Mouse (Mus musculus): ENCODE measurements around the gene Igsf9.

Gene Igsf9

DNA sequence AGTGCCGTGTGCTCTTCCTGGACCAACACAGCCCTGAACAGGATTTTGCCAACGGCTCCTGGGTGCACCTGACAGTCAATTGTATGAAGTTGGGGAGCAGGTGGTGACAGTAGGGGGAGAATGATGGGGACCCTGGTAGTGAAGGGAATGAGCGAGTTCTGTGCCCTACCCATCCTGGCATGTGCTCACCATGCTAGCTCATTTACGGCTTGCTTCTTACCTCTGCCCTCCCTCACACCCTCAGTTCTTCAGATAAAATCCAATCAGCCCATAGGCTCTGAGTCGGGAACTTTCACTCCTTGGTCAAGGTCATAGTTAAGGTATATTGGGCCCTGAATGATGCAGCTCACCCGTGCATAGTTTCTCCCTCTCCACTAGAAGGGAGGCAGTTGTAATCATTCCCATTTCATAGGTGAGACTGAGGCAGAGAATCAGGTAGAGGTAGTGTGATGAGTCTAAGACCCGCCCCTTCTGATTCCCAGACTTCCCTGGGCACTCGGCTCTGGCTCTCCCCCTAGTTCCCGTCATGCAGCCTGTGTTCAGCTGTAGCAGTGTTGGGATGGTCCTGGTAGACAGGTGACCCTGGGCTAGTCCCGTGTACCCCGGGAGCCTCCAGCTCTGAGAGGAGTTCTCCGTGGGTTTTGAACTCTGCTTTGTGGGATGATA, 8.1 kb downstream of the Igsf9 start:
- peak; percentile 18 for ATAC-seq (ENCODE audit: insufficient number of reproducible peaks, low FRiP score, low TSS enrichment)

DNA sequence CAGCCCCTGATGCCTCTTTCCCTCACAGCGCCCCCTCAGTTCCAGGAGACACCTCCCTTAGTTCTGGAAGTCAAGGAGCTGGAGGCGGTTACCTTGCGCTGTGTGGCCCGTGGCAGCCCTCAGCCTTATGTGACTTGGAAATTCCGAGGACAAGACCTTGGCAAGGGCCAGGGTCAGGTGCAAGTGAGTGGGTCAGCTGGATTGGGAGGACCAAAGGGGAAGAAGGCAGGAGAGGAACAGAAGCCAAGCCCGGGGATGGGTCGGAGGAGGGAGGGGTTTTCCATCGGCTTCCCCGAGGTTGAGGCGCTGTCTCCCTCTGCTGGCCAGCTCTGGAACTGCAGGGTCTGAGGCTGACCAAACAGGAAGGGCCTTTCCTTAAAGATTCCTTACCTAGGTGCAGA, 8.7 kb downstream of the Igsf9 start:
- ATAC-seq (ENCODE audit: insufficient number of reproducible peaks, low FRiP score, low TSS enrichment) = peak; percentile 68

DNA sequence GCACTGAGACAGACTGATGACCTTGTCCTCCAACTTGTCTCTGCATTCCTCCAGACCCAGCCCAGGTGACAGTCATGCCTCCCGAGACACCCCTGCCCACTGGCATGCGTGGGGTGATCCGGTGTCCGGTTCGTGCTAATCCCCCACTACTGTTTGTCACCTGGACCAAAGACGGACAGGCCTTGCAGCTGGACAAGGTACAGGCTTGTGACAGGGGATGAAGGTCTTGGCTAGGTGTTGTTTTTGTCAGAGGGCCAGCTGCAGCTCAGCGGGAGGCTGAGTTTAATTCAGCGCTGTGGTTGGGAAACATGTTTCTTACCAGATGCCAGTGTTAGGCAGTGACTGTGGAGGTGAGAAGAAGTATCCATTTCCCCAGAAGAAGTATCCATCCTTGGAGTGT, 10.5 kb downstream of the Igsf9 start:
- no peak for ATAC-seq (ENCODE audit: insufficient number of reproducible peaks, low FRiP score, low TSS enrichment)

DNA sequence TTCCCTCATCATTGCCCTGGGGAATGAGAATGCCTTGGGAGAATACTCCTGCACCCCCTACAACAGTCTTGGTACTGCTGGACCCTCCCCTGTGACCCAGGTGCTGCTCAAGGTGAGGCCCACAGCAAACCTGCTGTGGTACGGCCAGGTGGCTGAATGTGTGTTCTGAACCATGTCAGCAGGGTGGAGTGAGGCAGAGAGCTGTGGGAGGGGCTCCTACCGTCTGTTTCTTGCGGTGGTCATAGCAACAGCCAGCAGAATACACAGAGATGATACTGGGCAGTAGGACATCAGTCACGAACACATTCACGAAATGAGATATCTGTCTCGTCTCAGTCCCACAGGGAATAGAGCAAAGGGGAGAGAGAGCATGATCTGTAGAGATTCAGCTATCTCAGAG, 11.9 kb downstream of the Igsf9 start:
- ATAC-seq (ENCODE audit: insufficient number of reproducible peaks, low FRiP score, low TSS enrichment) = no peak

DNA sequence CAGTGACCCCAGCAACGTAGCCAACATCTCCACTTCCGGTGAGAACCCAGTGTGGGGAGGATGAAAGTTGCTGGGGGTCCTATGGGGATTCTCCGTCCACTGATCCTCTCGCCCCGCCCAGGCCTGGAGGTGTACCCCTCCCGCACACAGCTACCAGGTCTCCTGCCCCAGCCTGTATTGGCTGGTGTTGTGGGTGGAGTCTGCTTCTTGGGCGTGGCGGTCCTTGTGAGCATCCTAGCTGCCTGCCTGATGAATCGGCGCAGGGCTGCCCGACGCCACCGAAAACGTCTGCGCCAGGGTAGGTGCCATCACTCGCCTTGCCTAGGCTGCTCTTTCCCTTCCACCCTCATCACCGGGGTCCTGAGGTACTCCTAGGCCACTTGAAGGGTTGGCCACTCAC, 14.4 kb downstream of the Igsf9 start:
- ATAC-seq (ENCODE audit: insufficient number of reproducible peaks, low FRiP score, low TSS enrichment) = no peak

DNA sequence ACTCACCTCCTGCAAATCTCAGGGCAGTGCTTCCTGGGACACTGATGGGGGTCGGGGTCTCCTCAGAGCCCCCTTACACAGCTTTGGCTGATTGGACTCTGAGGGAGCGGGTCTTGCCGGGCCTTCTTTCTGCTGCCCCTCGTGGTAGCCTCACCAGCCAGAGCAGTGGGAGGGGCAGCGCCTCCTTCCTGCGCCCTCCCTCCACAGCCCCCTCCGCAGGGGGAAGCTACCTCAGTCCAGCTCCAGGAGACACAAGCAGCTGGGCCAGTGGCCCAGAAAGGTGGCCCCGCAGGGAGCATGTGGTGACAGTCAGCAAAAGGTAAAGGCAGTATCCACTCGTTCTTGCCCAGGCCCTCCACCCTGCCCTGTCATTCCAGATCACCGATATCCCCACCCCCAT, 15.8 kb downstream of the Igsf9 start:
- ATAC-seq (ENCODE audit: insufficient number of reproducible peaks, low FRiP score, low TSS enrichment) = no peak

DNA sequence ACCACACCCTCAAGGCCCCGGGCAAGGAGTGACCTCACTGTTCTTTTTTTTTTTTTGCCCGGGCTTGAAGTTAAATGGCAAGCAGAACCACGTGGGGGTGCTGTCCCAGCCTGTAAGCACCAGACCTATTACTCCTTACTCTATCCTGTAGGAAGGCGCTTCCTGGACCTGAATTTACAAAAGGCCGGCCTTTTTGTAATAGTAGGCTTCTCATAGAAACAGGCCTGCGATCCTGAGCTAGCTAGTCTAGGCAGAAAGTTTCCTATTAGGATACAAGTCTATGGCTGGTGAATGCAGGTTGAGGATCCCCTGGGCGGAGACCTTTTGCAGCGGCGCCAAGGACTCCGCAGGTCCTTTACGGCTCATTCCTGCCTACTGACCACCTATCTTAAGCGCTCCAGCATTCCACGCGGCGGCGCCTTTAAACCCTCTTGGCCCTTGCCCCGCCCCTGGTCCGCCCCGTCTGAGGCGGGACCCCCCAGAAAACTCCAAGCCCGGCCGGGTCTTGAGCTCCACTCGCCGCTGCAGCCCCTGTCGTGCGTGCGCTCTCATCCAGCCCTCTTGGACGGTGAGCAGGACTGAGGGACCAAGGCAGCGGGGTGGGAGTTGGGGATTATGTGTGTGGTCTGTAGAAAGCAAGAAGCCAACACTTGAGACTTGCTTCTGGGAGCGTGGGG, 18.3 kb downstream of the Igsf9 start, which contains the start of gene Tagln2:
Gene Tagln2, plus strand, starts transcription at position 283 of the 677 bp plus-strand sequence.
- no peak for ATAC-seq (ENCODE audit: insufficient number of reproducible peaks, low FRiP score, low TSS enrichment)

DNA sequence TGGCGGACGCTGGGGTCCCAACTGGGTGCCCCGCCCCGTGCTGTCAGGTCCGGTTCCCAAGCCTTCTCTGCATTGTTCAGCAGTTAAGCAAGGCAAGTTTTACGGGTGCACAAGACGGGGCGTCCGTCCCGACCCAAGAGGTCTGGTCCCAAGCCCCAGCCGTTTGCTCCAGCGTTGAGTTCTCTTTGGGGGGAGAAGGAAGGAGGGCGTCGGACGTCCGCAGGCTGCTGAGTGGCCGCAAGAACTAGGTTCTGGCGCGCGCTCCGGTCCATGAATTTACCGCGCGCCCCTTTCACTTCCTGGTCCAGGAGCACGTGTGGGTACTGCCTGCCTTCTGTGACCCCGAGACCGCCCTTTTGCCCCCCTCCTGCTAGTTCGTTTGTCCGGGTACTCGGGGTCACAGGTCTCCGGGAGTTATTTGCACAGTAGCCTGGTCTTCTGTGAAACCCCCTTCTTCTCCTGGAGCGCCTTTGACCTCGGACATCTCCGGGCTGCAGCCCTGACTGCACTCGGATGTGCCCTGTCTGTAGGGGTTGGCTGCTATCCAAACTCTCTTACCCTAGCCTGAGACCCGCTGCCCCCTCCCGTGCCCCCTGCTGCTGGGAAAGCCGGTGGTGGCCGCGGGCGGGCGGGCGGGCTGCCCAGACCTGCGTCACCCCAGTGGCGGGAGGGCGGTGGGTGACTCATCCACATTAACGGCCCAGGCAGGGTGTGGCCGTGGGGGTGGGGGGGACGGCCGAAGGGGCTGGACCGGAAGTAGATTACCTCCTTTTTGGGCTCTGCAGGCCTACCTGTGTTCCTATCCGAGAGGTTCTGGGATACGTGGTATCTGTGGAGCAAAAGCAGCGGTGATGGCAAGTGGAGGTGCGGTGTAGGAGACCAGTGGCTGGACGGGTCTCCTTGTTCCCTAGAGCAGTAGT, 19.1 kb downstream of the Igsf9 start:
- no peak for ATAC-seq (ENCODE audit: insufficient number of reproducible peaks, low FRiP score, low TSS enrichment)

DNA sequence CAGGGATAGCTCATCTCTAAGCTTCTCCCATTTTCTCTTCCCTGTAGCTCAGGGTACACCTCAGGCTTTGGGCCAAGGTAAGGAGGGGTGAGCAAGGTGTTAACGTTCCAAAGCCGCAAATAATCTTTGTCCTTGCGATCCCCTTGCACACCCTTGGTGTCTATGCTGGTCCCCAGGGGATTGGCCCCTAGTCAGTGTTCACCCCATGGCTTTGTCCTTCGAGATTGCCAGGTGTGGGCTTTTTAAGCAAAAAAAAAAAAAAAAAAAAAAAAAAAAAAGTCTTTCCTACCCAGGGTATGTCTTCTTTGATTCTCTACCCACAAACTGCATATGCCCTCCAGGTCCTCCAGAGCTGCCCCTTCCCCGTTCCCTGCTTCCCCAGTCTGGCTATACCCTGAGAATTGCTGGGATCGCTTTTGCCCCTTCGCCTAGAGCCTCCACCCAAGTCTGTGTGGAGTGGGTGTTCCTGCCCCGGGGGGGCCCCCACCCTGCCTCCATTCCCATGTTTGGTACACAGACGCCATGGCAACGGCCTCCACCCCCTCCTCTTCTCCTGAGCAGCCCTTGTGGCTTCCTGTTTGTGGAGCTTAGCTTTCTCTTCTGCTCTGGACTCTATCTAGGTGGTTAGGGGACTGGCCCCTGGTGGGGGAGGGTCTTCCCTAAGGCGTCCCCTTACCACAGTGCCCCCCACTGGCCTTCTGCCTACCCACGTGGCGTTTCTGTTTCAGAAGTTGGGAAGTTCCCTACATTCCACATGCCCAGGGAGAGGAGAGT, 20.0 kb downstream of the Igsf9 start:
- no peak for ATAC-seq (ENCODE audit: insufficient number of reproducible peaks, low FRiP score, low TSS enrichment)

DNA sequence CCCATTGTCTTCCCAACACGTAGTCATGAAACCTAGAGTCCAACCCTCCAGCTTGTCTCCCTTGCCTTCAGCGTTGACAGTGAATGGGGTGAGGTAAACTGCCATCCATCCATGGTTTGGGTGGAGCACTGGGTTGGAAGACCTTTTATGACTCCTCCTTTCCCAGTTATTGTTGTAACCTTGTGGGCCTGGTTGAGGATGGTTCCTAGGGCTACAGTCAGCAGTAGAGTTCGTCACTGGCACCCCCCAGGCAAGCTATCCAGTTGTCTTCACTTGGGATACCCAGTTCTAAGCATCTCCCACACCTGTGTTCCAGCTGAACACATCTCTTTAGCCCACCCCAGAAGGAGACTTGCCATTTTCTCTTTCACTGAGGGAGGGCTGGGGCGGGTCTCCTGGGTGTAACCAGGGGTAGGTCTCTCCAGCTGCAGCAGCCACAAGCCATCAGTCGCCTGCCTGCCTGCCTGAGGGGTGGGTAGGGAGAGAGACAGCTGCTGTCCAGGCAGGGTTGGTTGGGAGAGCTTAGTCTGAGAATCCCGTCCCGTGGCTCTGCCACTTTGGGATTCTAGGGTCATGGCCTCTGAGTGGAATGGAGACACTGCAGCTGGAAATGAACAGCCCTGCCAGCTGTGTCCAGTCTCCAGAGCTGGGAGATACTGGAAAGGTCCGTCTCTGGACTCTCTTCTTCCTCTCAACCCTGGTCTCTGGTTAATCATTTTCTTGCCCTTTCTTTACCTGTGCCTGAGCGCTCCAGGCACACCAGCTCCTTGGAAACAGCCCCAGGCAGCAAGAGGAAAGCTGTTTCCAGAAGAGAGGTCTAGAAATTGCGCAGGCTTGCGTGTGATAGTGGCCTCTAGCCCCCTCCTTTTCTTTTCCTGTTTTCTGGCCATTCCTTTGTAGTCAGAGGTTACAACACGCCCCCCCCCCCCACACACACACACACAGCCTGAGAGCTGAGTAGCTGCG, 20.8 kb downstream of the Igsf9 start:
- no peak for ATAC-seq (ENCODE audit: insufficient number of reproducible peaks, low FRiP score, low TSS enrichment)

DNA sequence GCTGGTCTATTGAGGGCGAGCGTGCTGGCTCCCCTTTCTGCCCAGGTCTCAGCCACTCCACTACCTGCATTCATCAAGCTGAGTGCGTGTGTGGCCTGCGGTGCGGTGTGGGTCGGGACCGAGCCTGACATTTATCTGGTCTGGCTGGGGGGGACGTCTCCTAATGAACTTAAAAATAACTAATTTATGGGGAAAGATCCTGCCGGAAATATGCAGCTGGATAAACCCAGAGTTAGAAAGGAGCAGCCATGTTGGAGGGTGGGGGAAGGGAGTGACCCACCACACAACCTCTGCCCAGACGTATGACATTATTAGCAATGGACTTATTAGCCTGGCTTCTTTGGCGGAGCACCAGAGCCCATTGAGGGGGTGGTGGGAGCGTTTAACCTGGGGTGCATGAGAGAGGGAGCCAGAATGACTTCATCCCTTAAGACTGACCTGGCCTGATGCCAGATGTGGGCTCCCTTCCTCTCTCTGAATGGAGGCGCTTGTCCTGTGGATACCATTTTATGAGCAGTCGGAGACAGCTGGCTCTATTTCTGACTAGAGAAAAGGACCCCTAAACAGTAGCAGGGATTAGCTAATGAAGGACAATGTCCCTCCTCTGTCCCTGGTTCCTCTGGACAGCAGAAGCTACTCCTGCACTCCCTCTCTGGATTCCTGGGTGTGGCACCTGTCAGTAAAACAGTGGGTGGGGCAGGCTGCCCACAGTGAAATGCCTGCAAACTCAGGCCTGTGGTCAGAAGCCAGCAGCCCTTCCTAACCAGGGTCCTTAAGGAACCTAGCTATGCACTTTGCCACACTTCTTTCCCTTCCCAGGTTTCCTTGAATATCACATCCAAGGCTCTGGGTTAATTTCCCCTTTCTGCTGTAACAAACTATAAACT, 21.8 kb downstream of the Igsf9 start:
- no peak for ATAC-seq (ENCODE audit: insufficient number of reproducible peaks, low FRiP score, low TSS enrichment)

DNA sequence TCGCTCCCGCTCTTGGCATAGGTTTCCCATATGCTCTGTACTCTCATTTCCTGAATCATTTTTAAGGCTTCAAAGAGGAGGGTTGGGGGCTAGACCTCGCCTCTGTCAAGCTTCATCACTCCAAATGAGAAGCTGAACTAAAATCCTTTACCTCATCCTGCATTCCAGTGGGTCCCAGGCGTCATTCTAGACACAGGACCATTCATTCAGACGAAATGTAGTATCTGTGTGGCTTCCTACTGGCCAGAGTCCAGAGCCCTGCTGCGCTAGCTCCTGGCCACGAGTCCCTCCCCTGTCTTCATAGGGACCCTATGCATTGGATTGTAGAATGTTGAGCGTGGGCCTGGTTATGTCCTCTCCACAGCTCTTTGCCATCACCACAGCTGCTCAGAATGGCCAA, 23.2 kb downstream of the Igsf9 start:
- ATAC-seq (ENCODE audit: insufficient number of reproducible peaks, low FRiP score, low TSS enrichment) = no peak

DNA sequence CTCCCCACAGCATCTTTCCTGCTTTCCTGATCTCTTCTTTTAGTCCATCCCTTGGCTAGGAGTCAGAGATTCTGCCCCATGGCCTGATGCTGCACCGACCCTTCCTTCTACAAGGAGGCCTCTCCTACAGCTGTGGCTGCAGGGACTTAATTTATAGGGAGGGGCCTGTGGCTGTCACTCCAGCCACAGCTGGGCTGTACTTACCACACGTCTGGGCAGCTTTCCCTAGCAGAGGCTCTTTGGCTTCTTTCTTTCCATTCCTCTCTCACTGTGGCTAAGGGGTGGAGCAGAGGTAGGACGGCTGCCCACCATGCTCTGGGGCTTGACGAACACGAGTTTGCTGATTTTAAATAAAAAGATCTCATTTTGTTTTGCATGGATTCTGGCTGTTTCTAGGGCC, 25.4 kb downstream of the Igsf9 start:
- no peak for ATAC-seq (ENCODE audit: insufficient number of reproducible peaks, low FRiP score, low TSS enrichment)

DNA sequence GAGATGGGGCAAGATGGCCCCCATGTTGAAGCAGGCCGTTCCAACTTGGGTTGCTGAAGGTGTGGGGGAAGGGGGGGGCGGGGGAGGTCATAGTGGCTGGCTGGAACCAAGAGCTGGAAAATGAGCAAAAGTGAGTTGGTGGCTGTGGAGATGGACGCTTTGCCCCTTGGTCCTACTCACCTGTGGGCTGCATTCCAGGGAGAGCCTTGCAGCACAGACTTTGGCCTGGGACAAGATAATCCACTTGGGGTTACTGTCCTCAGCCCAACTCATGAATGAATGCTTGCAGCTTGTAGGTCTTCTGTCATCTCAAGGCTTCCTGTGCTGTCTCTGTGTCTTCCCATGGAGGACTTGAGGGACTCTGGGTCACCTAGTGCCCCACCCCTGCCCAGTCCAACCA, 26.1 kb downstream of the Igsf9 start:
- no peak for ATAC-seq (ENCODE audit: insufficient number of reproducible peaks, low FRiP score, low TSS enrichment)

DNA sequence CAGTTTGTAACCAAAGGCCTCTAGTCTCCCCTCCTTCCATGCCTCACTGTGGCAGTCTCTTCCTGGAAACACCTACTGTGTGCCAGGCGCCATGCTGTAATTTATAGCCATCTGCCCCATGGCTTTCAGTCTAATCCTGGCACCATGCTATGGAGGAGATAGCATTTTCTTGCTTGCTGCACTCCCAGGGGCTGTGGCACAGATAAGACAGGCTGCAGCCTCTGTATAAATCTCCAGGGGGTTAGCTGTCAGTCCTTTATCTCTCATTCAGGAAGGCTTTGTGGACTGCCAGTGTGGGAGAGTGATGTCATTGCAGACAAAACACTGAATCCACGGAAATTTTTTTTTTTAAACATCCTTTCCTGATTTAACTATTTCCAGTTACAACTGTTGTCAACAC, 26.6 kb downstream of the Igsf9 start:
- ATAC-seq (ENCODE audit: insufficient number of reproducible peaks, low FRiP score, low TSS enrichment) = no peak

DNA sequence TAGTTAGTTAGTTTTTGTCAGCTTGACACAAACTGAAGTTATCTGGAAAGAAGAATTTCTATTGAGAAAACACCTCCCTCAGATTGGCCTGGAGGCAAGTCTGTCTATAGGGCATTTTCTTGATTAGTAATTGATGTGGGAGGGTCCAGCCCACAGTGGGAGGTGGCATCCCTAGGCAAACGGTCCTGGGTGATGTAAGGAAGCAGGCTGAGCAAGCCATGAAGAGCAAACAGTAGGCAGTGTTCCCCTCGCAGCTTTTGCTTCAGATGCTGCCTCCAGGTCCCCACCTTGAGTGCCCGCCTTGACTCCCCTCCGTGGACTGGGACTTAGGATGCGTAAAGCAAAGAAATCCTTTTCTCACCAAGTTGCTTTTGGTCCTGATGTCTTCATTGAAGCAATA, 27.6 kb downstream of the Igsf9 start:
- no peak for ATAC-seq (ENCODE audit: insufficient number of reproducible peaks, low FRiP score, low TSS enrichment)

DNA sequence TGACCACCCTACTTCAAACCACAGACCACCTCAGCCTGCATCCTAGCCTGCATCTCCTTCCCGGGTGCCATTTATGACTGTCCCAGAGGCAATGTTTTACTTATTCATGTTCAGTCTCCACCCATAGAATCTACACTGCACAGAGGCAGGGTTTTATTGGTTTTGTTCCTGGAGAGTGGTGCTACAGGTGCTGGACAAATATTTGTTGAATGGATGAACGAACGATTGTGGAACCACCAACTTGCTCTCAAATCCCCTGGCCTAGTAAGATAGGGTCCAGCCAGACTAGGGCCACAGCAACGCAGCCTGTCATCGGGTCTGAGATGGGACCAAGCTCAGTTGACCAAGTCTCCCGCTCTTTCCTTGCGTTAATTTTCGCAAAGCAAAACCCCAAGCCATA, 28.4 kb downstream of the Igsf9 start:
- ATAC-seq (ENCODE audit: insufficient number of reproducible peaks, low FRiP score, low TSS enrichment) = no peak

DNA sequence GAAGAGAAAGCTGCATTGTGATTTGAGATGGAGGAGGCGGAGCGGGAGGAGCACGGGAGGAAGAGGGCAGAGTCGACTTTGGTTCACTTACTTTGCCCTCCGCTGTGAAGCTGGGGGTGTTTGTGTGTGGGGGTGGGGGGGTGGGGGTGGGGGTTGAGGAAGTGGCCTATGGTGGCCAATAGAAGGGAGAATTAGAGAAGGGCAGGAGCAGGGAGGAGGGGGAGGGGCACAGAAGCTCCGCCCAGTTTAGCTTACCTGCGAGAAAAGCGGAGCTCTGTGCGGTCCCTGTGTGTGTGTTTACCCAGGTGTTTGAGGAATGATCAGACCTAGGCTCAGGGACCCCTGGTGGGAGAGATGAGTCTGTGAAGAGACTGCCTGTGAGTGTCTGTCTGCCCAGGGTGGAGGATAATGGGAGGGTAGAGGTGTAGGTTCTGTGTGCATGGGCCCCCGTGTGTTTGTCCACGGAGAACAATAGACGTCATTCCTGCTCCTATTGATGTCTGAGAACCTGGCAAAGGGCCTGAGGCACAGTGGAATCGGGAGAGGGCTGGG, 28.9 kb downstream of the Igsf9 start:
- ATAC-seq (ENCODE audit: insufficient number of reproducible peaks, low FRiP score, low TSS enrichment) = no peak

Measured in cerebellum, adult (tissue).